Mouse (Mus musculus) lung, adult 18-20 months (tissue): ENCODE data around the gene Gcnt2.

Source experiments
- DNase-seq, 2 experiments: peaks; one replicate each; pipeline ENCODE4 v3.0.0; 2022; ENCODE audit warnings: mixed read lengths in 2 of 2

Gcnt2 gene

DNA sequence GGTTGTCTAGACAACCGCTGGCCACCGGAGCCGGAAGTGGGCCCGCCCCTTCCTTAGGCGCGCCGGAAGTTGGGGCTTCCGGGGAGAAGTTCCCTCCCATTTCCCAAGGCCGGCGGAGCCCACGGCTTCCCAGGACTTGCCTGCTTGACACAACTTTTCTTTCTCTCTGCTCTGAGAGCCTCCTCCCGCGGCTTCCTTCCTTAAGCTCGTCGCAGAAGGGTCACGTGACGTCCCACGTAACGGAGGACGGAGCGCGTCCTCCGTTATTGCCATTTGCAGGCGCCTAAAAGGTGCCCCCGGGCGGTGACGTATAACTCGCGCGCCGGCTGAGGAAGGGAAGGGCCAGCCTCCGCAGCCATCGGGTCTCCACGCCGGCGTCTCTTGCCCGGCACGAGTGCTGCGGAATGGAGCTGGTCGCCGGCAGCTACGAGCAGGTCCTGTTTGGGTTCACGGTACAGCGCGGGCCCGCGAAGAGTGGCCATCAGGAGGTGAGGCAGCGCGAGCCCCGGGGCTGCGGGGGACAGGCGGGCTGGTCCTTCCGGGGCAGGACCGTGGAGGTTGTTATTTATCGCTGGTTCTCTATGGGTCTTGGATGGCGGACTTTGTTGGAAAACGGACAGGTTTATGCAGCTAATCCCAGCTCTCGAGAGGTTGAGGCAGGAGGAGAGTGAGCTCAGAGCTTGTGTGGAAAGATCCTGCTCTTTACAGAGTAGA lies 141.5 kb downstream of the Gcnt2 start, which contains the start of gene Pak1ip1:
Pak1ip1 (plus strand) TSS at position 98 of the 714 bp plus-strand sequence.
- DNase-seq: peak; percentile 91 to 93

DNA sequence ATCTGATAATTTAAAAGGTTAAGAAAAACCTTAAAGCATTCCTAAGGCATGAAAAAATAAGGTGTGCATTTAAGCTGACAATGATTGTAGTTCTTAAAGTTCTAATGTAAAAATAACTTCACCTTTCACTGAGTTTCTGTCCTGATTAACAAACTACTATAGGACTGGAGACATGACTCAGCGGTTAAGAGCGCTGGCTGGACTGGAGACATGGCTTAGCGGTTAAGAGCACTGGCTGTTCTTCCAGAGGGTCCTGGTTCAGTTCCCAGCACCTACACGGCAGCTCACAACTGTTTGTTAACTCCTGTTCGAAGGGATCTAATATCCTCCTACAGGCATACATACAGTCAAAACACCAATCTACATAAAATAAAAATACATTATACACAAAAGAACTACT lies 142.4 kb downstream of the Gcnt2 start:
- DNase-seq: no peak

DNA sequence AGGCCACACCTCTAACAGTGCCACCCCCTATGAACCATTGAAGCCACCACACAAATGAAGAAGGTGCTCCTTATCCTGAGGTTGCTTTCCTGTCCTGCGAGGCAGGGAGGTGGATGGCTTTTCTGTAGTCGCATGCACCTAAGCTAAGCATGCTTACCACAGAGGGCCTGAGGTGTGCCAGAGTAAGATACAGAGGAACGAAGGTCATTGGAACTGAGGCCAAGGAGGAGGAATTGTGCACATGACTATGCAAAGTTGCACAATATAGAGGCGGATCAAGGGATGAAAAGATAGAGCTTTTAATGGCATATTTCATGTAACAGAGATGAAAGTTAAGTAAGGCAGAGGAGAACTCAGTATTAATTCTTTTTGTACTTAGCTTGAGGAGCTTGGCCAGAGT lies 146.7 kb downstream of the Gcnt2 start:
- no peak for DNase-seq

DNA sequence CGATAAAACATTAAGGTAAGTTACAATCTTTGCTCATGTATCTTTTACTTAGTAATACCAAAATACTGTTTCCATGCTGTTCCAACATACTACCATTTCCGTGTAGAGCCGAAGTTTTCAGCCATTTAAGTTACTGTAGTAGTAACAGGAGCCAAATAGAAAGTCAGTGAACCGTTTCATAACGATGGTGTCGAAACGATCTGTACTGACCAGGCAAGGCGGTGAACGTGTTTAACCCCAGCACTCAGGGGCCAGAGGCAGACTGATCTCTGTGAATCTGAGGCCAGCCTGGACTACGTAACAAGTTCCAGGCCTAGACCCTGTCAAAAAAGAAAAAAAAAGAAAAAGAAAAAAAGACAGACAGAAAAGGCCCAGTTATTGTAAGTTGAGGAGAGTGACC lies 148.7 kb downstream of the Gcnt2 start:
- no peak for DNase-seq

DNA sequence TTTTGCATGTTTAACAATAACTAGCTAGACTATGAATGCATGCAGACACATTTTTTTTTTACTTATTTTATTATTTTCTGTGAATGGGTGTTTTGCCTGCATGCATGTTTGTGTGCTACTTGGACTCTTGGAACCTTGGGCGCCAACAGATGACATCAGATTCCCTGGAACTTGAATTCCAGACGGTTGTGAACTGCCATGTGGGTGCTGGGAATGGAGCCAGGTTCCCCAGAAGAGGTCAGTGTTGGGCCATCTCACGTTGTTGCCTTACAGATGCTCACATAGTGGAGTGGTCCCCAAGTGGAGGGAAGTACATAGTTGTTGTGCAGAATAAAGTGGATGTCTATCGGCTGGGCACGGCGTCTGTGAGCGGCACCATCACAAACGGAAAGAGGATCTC lies 149.4 kb downstream of the Gcnt2 start:
- no peak for DNase-seq
